Mouse (Mus musculus): ENCODE measurements around the gene Gas6. TPM values are rescaled to one million over a fixed set of nuclear protein-coding genes. Genes with fewer than 3 reads are reported as not detected.

Gas6 gene
- total RNA-seq (2021), result 10 to 100 TPM; 68.0 to 69.5 TPM
- long read RNA-seq, experiment 1, transcript Gas6-201 (15 exons, 2,548 nt), result major isoform, 54 of 74 reads
- long read RNA-seq, experiment 1, partial matches to known transcripts, result 15 of 74 reads
- long read RNA-seq, experiment 1, other reads (novel, unspliced or antisense), result 5 of 74 reads
- long read RNA-seq, experiment 2, transcript Gas6-201 (15 exons, 2,548 nt), result major isoform, 82 of 104 reads
- long read RNA-seq, experiment 2, partial matches to known transcripts, result 17 of 104 reads
- long read RNA-seq, experiment 2, other reads (novel, unspliced or antisense), result 5 of 104 reads

DNA sequence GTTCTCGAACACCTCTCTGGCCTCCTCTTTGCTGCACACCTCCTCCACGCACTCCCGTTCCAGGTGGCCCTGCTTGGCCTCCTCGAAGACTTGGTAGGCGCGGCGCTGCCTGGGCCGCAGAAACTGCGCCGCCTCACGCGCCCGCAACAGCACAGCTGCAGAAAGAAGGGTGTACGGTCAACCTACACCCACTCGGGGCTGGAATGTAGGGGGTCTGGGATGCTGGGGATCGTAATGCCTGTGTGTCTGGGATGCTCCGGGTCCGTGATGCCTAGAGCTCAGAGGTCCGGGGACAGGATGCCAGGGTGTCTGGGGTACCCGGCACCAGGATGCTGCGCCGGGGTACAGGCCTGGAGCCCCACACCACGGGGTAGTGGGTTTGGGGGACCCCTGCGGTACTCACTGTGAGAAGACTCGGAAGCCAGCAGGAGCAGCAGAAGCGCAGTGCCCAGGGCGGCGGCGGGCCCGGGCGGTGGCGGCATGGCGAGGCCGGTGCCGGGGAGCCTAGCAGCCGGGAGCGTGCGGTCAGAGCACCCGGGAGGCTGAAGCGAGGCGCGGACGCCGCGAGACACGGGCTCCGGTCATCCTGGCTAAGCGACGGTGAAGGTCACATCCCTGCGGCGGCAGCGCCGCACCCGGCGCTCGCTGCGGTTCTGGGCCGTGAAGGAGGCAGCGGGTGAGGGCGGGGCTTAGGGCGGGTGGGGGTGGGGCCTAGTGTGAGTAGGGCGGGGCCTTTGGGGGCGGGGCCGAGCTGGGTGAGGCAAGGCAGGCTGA is at the start of gene Gas6:
TSS of gene Gas6 (minus strand) at position 633 of the 774 bp plus-strand sequence.
- DNase-seq (ENCODE audit: low spot score), result peak; percentile 46

DNA sequence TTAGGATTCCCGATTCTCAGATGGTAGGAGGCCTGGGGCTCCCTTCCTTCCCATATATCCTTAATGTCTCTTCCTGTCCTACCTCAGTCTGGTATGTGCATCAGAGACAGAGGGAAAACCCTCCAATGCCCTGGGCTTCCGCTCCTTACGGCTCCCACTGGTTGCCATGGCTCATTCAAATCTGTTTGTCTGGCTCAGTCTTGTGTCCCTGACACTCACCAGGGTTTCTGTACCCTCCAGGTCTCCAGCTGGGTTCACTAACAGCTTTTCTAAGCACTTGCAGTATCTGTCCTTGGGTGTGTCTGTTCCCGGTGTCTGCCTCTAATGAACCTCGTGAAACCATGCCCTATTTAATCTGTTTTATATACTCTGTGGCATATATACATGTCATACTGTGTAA is 47.2 kb upstream of the Gas6 start:
- DNase-seq (ENCODE audit: low spot score), result no peak

DNA sequence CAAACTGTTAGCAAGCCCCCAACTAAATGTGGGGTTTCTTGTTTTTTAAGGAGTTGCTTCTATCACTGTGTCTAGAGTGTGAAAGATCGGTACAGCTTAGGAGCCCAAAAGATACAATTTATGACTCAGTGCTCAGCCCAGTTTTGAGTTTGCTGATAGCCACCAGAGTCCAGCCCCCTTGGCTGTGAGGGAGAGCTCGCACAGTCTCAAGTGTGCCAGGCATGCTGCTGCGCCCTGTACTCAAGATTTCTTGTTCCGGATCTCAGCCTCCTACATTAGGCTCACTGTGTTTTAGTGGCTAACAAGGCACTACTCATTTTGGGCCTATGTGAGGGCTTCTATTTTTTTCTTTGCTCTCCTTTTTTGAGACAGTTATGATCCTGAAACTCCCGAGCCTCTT is 45.8 kb upstream of the Gas6 start:
- DNase-seq (ENCODE audit: low spot score), result no peak

DNA sequence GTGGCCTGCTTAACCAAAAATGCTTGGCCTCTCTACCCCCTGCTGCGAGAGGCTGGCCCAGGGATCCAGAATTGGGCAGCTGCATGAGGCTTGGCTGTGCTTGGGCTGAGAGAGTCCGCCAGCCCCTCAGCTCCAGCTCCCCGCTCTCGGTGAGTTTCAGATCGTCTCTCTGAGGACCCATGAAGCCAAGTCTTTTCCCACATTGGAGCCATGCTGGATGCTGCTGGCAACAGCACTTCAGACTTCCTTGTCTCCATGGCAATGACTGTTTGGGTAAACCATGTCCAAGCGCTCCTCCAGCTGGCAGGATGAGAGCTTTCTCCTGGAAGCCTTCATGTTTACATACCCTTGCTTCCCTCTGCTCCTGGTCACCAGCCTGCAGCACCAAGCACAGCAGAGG is 44.5 kb upstream of the Gas6 start:
- DNase-seq (ENCODE audit: low spot score), result peak; percentile 69

DNA sequence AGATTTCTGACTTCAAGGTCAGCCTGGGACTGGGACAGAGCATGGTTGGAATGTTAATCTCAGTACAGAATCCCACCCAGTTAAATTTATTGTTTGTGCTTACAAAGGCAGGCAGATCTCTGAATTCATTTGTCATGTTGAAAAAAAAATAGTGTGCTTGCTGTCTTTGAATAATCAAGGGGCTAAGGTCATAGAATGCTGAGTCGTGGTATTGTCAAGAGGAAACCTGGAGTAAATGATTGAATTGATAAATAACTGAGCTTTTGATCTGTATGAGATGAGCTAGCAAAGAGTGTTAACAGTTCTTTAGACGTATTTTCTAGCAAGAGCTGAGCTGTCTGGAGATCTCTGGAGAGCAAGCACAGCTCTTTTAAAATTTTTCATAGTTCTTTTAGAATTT is 42.8 kb upstream of the Gas6 start:
- DNase-seq (ENCODE audit: low spot score), result no peak

DNA sequence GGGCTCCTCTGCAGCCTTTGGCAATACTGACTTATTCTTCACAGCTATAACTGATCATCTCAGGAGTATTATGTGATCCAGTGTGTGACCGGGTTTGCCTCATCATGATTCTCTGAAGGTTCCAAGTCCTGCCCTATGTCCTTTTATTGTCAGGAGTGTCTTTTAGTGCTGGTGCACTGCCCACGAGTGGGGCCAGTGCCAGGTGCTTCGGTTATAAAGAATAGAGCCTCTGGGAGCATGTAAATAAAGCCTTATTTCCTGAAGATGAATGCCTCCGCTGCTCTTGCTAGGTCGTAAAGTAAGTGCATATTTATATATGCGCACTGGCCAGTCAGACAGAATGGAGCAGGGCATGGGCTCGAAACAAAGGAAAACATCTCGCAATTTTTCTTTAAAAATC is 38.8 kb upstream of the Gas6 start:
- DNase-seq (ENCODE audit: low spot score), result no peak

DNA sequence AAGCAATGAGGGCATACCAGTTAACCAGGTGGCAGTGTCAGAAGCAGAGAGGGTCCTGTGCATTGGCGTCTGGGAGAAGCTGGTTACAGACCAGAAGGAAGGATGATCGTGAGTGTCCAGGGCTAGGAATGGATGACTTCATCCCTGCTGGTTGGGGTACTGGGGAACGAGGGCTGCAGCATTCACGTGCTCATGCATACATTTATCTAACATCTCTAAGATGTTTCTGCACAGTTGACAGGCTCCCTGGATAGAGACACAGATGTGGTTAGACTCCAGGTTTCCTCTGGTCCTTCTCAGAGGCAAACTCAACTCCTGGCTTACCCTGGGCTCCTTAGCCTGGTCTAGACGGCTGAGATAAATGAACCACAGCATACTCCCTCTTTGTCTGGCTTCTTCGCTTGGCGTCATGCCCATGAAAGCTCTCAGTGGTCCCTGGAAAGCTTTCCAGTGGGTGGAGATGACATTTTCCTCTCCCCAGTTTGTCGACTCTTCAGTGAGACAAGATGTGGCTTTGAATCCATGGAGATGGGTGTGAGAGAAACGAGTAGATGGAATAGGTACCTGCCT is 37.4 kb upstream of the Gas6 start:
- no peak for DNase-seq (ENCODE audit: low spot score)

DNA sequence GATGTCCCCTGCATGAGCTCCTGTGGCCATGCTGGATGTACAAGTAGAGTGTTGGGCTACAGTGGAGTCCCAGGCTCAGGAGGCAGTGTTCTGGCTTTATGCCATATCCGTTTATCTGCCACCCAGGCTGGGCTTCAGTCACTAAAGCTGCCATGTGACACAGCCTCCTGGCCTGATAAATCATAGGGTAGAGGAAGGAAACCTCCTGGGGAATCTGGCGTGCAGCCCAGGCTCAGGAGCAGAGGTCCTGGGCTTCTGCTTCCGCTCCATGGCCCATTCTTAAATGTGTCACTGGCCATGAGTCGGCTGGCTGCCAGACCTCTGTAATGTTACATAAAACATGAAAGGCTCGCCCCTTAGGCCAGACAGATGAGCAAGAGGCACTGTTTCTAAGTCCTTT is 36.7 kb upstream of the Gas6 start:
- peak; percentile 78 for DNase-seq (ENCODE audit: low spot score)

DNA sequence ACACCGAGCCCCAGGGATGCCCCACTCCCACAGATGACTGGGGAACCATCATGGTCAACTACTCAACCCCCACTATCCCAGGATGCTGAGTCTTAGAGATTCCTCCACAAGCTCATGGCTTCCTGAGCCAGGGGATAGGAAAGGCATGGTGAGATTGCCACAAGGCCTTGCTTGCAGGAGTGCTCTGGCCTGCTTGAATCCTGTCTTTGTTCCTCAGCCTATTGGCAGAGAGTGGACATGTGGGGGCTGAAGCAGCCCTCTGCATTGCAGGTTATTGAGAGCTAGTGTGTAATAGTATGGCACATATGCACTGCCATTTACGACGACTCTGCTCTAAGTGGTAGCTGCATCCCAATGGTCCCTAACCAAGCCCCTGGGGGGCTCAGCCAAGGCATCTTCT is 36.1 kb upstream of the Gas6 start:
- no peak for DNase-seq (ENCODE audit: low spot score)

DNA sequence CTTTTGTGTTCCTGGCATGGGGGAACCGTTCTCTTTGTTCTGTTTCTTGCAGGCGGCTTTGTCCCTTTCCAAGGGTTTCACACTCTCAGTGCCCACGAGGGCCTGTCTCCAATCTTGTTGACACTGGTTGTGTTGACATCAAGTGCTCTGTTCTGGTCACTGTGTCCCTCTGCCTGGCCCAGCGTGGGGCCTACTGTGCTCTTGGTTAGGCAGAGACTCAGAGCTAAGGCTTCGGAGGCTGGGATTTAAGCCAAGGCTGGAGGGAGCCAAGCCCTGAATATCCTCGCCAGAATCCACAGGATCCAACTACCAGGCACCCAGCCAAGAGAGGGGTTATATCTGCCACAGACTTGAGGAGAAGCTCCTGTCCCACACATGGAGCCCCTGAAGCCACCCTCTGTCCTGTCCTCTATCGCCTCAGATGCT is 35.6 kb upstream of the Gas6 start:
- DNase-seq (ENCODE audit: low spot score), result peak; percentile 80

DNA sequence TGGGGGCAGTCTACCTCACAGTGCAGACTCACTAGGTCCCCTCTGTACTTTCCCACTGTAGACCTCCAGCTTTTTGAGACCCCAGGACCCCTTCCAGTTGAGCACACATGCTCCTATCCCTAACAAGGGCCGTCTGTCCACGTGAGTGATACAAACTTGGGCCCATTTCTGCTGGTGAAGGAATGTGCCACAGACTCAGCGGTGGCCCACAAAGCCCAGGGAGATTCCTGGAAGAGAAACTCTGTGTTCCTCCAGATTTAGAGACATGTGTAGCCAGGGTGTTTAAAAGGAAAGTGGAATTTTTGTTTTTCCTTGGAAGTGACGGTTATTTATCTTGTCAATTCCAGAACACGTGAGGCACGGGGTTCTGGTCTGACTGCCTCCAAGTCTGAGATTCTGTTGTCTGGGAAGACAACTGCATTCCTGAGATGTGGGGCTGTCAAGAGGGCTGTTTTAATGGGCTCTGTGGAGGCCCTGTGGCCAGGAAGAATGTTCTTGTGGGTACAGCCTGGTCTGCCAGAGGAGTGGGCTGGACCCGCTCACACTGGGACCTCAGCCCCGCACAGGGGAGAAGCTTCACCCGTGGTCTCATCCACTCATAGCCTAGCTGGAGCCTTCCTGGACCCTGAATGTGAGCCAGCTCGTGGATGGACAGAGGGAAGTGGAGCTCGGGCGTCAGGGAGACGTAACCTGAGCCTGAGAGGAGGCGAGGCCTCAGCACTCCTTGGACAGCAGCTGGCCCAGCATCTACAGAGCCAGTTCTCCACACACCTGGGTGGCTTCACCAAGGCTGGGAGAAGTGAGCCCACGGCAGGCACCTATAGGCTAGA is 34.9 kb upstream of the Gas6 start:
- peak; percentile 43 for DNase-seq (ENCODE audit: low spot score)

DNA sequence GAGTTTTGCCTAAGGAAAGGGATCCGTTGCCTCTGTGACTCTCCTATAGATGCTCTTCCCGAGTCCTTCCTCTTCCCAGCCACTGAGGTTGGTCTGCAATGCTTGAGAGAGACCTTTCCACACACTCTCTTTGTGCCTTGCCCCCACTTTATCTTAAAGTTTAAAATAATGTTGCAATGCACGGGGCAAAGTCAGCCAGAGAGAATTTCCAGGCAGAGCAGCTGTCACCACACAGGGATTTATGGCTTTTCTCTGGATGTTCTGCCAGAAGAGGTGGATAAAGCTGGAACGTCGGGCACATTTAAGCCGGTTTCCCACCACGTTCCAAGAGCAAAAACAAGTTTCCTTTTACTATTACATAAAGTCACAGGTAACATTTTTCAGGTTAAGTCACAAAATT is 27.1 kb upstream of the Gas6 start:
- DNase-seq (ENCODE audit: low spot score), result no peak

DNA sequence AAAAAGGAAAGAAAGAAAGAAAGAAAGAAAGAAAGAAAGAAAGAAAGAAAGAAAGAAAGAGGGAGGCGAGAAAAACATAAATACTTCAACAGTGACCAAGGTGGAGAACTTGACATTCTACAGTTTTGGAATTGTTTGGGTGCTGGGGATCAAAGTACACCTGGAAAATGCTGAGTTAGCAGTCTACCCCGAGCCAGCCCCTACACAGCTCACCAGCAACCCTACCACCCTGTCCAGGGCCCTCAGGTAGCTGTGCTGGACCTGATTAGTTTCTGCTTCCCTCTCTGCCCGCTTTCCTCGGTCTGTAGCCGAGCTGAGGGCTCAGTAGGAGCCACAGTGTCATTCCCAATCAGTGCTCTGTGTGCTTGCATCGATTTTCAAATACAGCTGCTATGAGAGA is 26.1 kb upstream of the Gas6 start:
- no peak for DNase-seq (ENCODE audit: low spot score)

DNA sequence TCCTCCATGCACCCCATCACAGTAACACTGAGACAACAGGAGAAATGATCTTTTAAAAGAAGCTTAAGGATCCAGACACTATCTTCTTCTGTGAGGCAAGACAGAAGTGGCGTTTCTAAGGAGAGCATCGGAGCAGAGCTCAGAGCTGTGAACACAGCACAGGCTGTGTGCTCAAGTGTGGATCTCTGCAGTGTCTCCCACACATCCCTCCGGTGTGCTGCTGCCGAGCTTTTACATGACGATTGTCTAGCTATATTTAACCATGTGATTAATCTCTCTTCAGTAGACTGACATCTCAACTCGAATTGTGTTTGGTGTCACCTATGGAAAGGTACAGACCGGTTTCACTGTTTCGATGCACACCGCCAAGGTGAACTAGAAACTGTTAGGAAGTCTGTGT is 25.2 kb upstream of the Gas6 start:
- DNase-seq (ENCODE audit: low spot score), result no peak

DNA sequence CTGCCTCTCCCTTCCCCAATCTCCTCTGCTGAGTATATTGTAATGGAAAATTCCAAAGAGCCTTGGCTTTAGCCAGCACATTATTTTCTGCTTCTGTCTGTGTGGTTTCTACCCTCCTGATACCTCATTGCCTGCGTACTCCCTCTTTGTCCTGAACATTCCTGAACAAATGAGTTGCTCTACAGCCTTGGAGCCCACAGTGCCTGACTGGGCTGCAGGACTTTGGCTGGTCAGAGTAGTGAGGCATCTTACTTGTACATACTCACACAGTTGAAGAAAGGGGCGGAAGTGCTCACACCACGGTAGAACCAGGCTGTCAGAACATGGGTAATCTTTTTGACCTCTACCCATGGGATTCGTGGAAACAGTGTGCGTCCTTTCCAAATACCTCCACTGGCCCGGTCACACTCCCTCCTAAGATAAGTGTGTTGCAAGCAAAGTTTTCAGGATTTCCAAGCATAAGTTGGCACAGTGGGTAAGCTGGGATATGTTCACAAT is 23.0 kb upstream of the Gas6 start:
- no peak for DNase-seq (ENCODE audit: low spot score)

DNA sequence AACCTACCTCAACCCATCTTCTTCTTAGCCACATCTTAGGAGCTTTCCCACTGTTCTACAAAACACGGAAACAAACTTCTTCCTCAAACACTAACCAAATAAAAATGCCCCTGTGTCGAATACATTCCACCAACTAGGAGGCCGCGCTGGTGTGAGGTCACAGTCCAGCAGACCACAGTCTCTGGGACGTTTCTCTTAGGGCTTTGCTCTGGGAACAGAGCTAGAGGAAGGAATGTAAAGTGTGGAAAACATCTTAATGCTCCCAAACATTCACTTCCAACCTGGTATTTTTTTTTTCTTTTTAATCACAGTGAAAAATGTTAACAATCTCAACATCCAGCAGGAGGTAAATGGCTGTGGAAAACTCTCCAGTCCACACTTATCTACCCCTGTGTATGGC is 22.4 kb upstream of the Gas6 start:
- no peak for DNase-seq (ENCODE audit: low spot score)

DNA sequence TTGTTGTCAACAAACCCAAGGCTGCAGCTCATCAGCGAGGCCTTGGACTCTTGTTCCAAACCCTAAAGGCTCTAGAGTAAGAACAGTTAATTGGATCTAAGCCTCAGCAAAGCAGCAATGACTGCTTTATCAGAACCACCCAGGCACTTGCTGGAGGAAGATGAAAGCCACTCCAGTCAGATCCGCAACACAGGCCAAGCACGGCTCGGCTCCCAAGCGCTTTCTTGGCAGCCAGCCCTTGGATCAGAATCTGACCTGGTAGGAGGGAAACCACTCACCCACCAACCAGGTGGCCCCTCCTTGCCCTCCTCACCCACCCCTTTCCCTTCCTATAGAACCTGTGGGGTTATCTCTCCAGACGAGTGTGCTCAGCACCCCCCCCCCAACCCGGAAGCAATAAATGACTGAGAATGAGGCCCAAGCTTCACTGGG is 21.7 kb upstream of the Gas6 start:
- no peak for DNase-seq (ENCODE audit: low spot score)

DNA sequence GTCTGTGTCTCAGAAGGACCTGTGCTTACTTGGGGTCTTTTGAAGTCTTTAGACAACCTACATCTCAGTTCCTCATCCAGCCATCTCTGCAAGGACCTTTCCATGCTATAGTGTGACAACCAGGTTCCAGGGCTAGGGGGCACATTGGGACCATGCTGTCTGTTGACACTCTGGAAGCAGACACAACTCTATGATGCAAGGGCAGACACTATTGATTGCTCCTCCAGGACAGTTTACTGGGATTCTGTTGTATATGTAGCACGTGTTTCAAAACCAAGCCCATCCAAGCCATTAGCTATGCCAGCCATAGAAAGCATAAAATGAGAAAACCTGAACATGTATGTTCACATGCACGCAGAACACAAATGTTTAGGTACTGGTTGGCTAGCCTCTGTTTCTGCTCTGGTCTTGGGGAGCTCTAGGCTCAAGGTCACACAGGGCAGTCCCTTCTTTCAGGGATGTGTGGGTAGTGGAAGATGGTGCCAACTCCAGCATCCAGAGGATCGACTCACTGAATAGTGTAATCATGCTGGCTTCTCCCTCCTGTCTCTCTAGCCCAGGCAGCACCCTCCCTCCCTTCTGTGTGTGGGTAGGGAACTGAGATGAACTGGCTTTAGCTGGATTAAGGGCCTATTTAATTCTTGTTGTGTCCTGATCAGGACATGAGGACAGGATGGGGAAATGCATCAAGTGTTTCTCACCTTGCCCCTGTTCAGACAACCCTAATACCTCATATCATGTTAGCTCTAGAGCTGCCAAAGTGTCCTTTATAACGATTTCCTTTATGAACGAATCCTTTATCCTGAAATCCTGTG is 19.5 kb upstream of the Gas6 start:
- no peak for DNase-seq (ENCODE audit: low spot score)

DNA sequence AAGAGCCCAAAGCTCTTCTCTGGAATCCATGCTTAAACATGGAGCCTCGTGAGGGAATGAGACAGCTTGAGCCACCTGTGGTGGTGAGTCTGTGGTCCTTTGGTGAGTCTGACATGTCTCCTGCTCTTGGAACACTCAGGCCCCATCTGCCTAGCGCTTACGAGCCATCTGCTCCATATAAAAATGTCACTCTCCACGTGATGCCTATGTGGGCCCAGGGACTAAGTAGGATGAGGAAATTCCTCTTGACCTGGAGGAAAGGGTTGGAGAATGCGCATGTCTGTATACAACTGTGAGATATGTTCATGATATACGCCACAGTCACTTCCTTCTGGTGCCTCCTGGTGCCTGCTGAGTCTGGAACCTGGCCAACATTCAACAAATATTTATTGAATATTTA is 18.4 kb upstream of the Gas6 start:
- DNase-seq (ENCODE audit: low spot score), result no peak

DNA sequence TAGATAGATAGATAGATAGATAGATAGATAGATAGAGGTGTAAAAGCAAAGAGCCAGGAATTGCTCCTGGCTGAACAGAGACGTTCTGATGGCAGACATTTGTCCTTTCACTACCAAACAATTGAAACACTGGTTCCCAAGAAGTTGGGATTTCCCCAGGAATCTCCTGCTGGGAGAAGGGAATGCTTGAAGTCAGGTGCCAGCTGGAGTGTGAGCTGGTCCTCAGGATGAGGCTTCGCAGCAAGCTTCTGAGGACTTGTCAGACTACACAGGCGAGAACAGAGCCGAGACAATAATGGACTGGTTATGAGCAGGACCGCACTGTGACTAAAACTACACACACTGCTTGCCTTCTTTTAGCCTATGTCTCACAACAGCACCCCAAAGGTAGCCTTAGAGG is 17.7 kb upstream of the Gas6 start:
- no peak for DNase-seq (ENCODE audit: low spot score)

Measured in gastrocnemius, adult 18-20 months (tissue).